Mouse (Mus musculus): Measurements from ENCODE around the gene Tspan9.

DNA sequence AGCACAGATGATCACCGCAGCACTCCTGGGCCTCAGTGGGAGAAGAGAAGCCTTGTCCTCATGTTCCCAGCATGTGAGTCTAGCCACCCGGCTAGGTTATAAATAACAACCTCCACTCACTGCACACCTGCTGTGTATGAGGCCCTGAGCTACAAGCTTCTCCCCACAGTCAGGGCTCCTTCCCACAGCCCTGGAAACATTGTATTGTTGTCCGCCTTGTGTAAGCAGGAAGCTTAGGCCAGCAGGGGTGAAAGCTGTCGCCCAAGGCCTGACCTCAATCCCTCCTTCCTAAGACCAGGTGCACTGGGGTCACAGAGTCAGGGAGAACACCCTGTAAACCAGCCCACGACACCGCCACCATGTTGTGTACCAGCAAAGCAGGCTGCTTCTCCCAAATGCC is 2.7 kb downstream of the Tspan9 start:
- no peak for TF ChIP-seq CTCF (IDR thresholded peaks at IDR 0.05; ENCODE audit: low read depth)
- TF ChIP-seq EP300 (IDR thresholded peaks at IDR 0.05; ENCODE audit: low read depth): no peak
